Mouse (Mus musculus): ENCODE measurements around the gene Sv2a. TPM values are rescaled to one million over a fixed set of nuclear protein-coding genes. Genes with fewer than 3 reads are reported as not detected.

Gene Sv2a
- polyA plus RNA-seq, 2 experiments = 0.10 to 0.48 TPM

DNA sequence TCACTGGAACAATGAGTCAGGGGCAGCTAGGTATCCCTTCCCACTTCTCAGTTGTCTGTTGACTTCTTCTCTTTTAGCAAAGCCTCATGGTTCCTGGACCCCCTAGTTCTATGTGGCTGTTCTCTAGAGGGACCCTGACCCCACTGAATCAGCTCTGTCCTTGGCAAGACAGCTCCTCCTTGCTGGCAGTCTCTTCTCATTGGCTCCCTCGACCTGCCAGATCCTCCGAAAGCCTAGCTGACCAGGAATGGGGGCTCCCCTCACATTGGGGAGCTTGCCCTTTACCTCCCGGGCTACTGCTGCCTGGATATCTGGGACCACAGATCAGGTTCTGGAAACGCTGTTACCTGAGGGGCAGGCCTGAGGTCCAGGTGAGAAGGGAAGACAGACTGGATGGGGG, 10.7 kb upstream of the Sv2a start:
- no peak for DNase-seq (ENCODE audit: low read depth in 3 of 3, low spot score in 3 of 3)
- Histone ChIP-seq H3K4me1 (replicated peaks; ENCODE audit: control insufficient read depth in 2 of 2, insufficient read depth in 2 of 2, low read length in 1 of 2) (peaks cover 7 to 12% of the 10 kb centered on the region in 2 experiments; a peak in 3 of 4 replicates), H3K4me3 (ENCODE audit: insufficient read depth in 1 of 2, low read depth in 2 of 2, low read length in 2 of 2) (no peak overlapping the region), H3K27ac (no peak overlapping the region), H3K9ac (replicated peaks) (no peak overlapping the region), H3K27me3 (ENCODE audit: control insufficient read depth, insufficient read depth, low read length) (no peaks in the 10 kb centered on the region), H3K4me2 (ENCODE audit: low read depth) (no peak overlapping the region), H3K9me3 (ENCODE audit: control insufficient read depth, low read length) (no peaks in the 10 kb centered on the region), H3K36me3 (replicated peaks; ENCODE audit: control insufficient read depth, insufficient read depth, low read depth) (peaks cover 15% of the 10 kb centered on the region)
- WGBS (ENCODE audit: insufficient replicate concordance) = 68% methylated on average over 4 of the region's 4 CpGs
- ATAC-seq (ENCODE audit: insufficient read depth) = no peak
- TF ChIP-seq CTCF (IDR thresholded peaks at IDR 0.05; ENCODE audit: low read depth) = no peak
- no peak for TF ChIP-seq EP300 (IDR thresholded peaks at IDR 0.05; ENCODE audit: low read depth)

DNA sequence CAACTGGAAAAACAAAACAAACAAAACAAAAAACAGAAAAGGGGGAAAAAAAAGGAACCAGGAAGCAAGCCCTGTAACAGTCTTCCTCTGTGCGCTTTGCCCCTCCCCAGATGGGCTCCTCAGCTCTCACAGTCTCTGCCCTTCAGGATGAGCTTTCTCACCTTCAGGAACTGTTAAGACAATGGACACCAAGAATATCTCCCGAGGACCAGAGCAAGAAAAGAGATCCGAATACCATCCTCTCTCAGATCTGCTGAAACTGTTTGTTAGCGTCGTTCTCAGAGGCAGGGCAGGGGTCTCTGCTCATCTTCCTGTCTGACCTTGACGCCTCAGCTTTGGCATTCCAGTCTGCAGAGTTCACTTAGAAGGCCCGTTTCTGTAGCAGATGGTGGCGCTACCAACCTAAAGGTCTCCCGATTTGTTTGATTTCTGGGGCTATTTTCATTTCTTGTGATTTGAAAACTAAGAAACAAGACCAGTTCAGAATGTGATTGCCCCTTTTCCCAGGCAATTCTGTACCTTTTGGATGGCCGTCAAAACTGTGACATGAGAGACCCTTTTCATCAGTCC, 9.9 kb upstream of the Sv2a start:
- Histone ChIP-seq H3K4me2 (ENCODE audit: low read depth) (peak overlapping the region; percentile 94), H3K4me3 (ENCODE audit: insufficient read depth in 1 of 2, low read depth in 2 of 2, low read length in 2 of 2) (peak overlapping the region; percentile 65 to 92), H3K27ac (no peak overlapping the region), H3K9me3 (ENCODE audit: control insufficient read depth, low read length) (no peaks in the 10 kb centered on the region), H3K9ac (replicated peaks) (peak overlapping the region; percentile 90), H3K4me1 (replicated peaks; ENCODE audit: control insufficient read depth in 2 of 2, insufficient read depth in 2 of 2, low read length in 1 of 2) (peaks cover 7 to 12% of the 10 kb centered on the region in 2 experiments; a peak in 3 of 4 replicates), H3K27me3 (ENCODE audit: control insufficient read depth, insufficient read depth, low read length) (no peaks in the 10 kb centered on the region), H3K36me3 (replicated peaks; ENCODE audit: control insufficient read depth, insufficient read depth, low read depth) (peaks cover 21% of the 10 kb centered on the region)
- no peak for ATAC-seq (ENCODE audit: insufficient read depth)
- TF ChIP-seq CTCF (IDR thresholded peaks at IDR 0.05; ENCODE audit: low read depth) (no peak), EP300 (IDR thresholded peaks at IDR 0.05; ENCODE audit: low read depth) (no peak)
- no peak for DNase-seq (ENCODE audit: low read depth in 3 of 3, low spot score in 3 of 3)
- 43% methylated on average over 10 of the region's 10 CpGs for WGBS (ENCODE audit: insufficient replicate concordance)

DNA sequence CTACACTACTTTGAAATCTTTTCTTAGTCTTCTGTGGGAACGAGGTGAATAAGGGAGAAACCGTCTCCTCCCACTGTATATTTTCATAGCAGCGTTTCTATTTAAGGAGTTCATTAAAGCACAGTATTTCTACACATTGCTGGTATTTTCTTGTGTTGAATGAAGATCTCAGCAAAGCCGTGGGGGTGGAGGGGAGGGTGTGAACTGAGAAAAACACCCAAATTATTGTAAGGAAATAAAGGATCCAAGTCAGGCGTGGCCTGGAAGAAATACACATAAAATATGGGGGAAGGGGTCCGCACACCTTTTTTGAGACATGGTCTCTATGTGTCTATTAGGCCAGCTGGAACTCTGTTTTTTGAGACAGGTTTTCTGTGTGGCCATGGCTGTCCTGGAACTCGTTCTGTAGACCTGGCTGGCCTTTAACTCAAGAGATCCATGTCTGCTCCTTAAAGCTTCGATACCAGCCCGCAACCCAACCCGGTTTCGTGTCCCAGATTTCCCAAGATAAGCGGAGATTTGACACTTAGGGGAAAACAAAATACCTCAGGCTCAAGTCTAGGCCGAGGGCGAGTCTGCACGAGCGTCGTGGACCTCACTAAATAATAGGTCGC, 9.3 kb upstream of the Sv2a start:
- Histone ChIP-seq H3K4me1 (replicated peaks; ENCODE audit: control insufficient read depth in 2 of 2, insufficient read depth in 2 of 2, low read length in 1 of 2) (peaks cover 7 to 12% of the 10 kb centered on the region in 2 experiments; a peak in 3 of 4 replicates), H3K4me3 (ENCODE audit: insufficient read depth in 1 of 2, low read depth in 2 of 2, low read length in 2 of 2) (peak overlapping the region; percentile 65 to 92), H3K9ac (replicated peaks) (peak overlapping the region; percentile 90), H3K4me2 (ENCODE audit: low read depth) (peak overlapping the region; percentile 94), H3K27me3 (ENCODE audit: control insufficient read depth, insufficient read depth, low read length) (no peaks in the 10 kb centered on the region), H3K9me3 (ENCODE audit: control insufficient read depth, low read length) (no peaks in the 10 kb centered on the region), H3K27ac (peak overlapping the region; percentile 92), H3K36me3 (replicated peaks; ENCODE audit: control insufficient read depth, insufficient read depth, low read depth) (peaks cover 27% of the 10 kb centered on the region)
- DNase-seq (ENCODE audit: low read depth in 3 of 3, low spot score in 3 of 3) (no peak), ATAC-seq (ENCODE audit: insufficient read depth) (no peak; the same call in 1 of the 2 replicates)
- no peak for TF ChIP-seq CTCF (IDR thresholded peaks at IDR 0.05; ENCODE audit: low read depth)
- TF ChIP-seq EP300 (IDR thresholded peaks at IDR 0.05; ENCODE audit: low read depth) = no peak
- 15% methylated on average over 18 of the region's 18 CpGs for WGBS (ENCODE audit: insufficient replicate concordance)

DNA sequence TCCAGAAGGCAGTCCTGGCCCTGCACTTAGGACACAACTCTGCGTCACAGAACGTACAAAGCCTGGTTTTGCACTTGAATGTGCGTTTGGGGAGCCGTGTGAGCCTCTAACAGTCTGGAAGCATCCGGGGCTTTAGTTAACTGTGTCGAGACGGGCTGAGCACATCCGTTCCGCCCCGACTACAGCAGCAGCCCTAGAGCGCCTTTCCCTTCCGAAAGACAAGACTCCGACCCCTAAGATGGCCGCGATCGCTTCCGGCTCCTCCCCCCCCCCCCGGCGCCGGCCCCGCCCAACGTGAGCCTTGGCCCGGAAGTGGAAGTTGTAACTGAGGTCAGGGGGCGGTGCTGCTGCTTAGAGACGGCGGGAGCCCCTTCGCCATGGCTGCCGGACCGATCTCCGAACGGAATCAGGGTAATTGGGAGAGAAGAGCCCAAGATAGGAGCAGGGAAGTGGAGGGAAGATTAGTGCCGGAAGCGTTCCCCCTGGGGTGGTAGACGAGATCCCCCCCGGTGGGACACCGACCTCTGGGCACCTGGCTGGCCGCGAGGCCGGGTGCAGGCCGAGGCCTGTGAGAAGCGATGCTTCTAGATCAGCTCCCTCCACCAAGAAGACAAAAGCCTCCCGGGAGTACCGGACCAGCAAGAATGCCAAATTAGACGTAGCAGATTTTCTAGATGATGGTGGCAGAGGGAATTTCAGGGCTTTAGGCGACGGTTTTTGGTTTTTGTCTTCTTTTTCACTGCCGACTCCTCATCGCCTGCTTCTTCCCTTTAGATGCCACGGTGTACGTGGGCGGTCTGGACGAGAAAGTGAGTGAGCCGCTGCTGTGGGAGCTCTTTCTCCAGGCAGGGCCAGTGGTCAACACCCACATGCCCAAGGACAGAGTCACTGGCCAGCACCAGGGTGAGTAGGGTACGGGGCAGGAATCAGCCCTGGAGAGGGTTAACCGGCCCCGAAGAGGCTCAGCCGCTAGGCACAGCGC, 8.5 kb upstream of the Sv2a start, which contains the start of gene Sf3b4:
TSS of gene Sf3b4 (plus strand) at position 136 of the 982 bp plus-strand sequence.
- ATAC-seq (ENCODE audit: insufficient read depth) = peak; percentile 90
- under 1% methylated on average over 58 of the region's 58 CpGs for whole genome bisulfite sequencing (ENCODE audit: insufficient replicate concordance)
- TF ChIP-seq EP300 (IDR thresholded peaks at IDR 0.05; ENCODE audit: low read depth) (no peak; the same call in none of the 2 replicates), CTCF (IDR thresholded peaks at IDR 0.05; ENCODE audit: low read depth) (no peak)

More for the DNA sequence above, 8.5 kb upstream of the Sv2a start, which contains the start of gene Sf3b4:
- Histone ChIP-seq H3K27ac (peak within 1 kb of the TSS; percentile 92), H3K36me3 (replicated peaks; ENCODE audit: control insufficient read depth, insufficient read depth, low read depth) (peaks cover 32% of the 10 kb centered on the region), H3K27me3 (ENCODE audit: control insufficient read depth, insufficient read depth, low read length) (no peaks in the 10 kb centered on the region), H3K9ac (replicated peaks) (peak within 1 kb of the TSS; percentile 90), H3K9me3 (ENCODE audit: control insufficient read depth, low read length) (no peaks in the 10 kb centered on the region), H3K4me1 (replicated peaks; ENCODE audit: control insufficient read depth in 2 of 2, insufficient read depth in 2 of 2, low read length in 1 of 2) (peaks cover 7 to 12% of the 10 kb centered on the region in 2 experiments; a peak in 3 of 4 replicates), H3K4me2 (ENCODE audit: low read depth) (peak within 1 kb of the TSS; percentile 94), H3K4me3 (ENCODE audit: insufficient read depth in 1 of 2, low read depth in 2 of 2, low read length in 2 of 2) (peak within 1 kb of the TSS; percentile 65 to 93)
- DNase-seq (ENCODE audit: low read depth in 3 of 3, low spot score in 3 of 3) = peak; percentile 79 to 90 (median 82)

Data from liver, embryonic 14.5 days (tissue).